Mouse (Mus musculus) testis, adult 10 weeks (tissue): ENCODE results near the gene 4933402D24Rik. TPM values are rescaled to one million over a fixed set of nuclear protein-coding genes. Genes with fewer than 3 reads are reported as not detected.

ENCODE experiments used
- polyA plus RNA-seq: library from polyadenylated mRNA; stranded (reverse); fragments of 350-450 nt; fragmentation: Illumina TruSeq; extraction: RNeasy Lipid Tissue Mini Kit (QIAGEN cat#74804); gene quantifications from one replicate; pipeline ENCODE4 v1.2.3, GENCODE M21; 2014; ENCODE audit warnings: low read depth, low replicate concordance

4933402D24Rik gene
- polyA plus RNA-seq = 10.0 TPM

GRCm38 (mm10) chr1:63769167-63769566 is at the start of gene 4933402D24Rik:
Gene 4933402D24Rik, minus strand, starts transcription at chr1:63769267.

GRCm38 (mm10) chr1:63730240-63730771 is 38.8 kb downstream of the 4933402D24Rik start, which contains the start of the genes Mdh1b and Fastkd2:
Gene Mdh1b, minus strand, starts transcription at chr1:63730318.
Gene Fastkd2, plus strand, starts transcription at chr1:63730614.

Other genes with a start within 250 kb of the 4933402D24Rik start
- gene Gm39653, start 153.3 kb downstream of the 4933402D24Rik start, polyA plus RNA-seq = not detected
- gene Dytn, start 82.3 kb downstream of the 4933402D24Rik start, polyA plus RNA-seq = 0.08 TPM
- 234 TPM for gene Mdh1b, start 38.9 kb downstream of the 4933402D24Rik start, polyA plus RNA-seq
- gene Fastkd2, start 38.7 kb downstream of the 4933402D24Rik start, polyA plus RNA-seq = 80.3 TPM